Mouse (Mus musculus): ENCODE measurements around the gene Ryr1.

The Ryr1 gene

GRCm38 (mm10) chr7:29124970-29125369, at the start of gene Ryr1:
Gene Ryr1 (minus strand): TSS chr7:29125179.
- DNase-seq (ENCODE audit: low spot score) = peak; percentile 62

- no peak for DNase-seq (ENCODE audit: low spot score)
Observed at GRCm38 (mm10) chr7:29172390-29173016, 47.5 kb upstream of the Ryr1 start.

GRCm38 (mm10) chr7:29171562-29172097, 46.7 kb upstream of the Ryr1 start:
- DNase-seq (ENCODE audit: low spot score) = no peak

- DNase-seq (ENCODE audit: low spot score) = peak; percentile 26
Observed at GRCm38 (mm10) chr7:29170755-29171561, 46.0 kb upstream of the Ryr1 start.

GRCm38 (mm10) chr7:29170066-29170754, 45.2 kb upstream of the Ryr1 start, which contains the start of the genes Ggn and Spred3:
Gene Ggn (plus strand): TSS chr7:29170210.
Gene Spred3 (minus strand): TSS chr7:29170411.
- peak; percentile 77 for DNase-seq (ENCODE audit: low spot score)

GRCm38 (mm10) chr7:29169231-29170065, 44.5 kb upstream of the Ryr1 start:
- peak; percentile 19 for DNase-seq (ENCODE audit: low spot score)

GRCm38 (mm10) chr7:29168791-29169230, 43.8 kb upstream of the Ryr1 start:
- no peak for DNase-seq (ENCODE audit: low spot score)

GRCm38 (mm10) chr7:29168121-29168695, 43.2 kb upstream of the Ryr1 start:
- no peak for DNase-seq (ENCODE audit: low spot score)

GRCm38 (mm10) chr7:29167656-29168055, 42.7 kb upstream of the Ryr1 start:
- DNase-seq (ENCODE audit: low spot score) = no peak

GRCm38 (mm10) chr7:29162750-29163525, 38.0 kb upstream of the Ryr1 start:
- peak; percentile 23 for DNase-seq (ENCODE audit: low spot score)

GRCm38 (mm10) chr7:29162294-29162693, 37.3 kb upstream of the Ryr1 start:
- no peak for DNase-seq (ENCODE audit: low spot score)

- DNase-seq (ENCODE audit: low spot score) = no peak
Observed at GRCm38 (mm10) chr7:29158264-29158663, 33.3 kb upstream of the Ryr1 start.

GRCm38 (mm10) chr7:29155838-29156782, 31.1 kb upstream of the Ryr1 start, which contains the start of gene Fam98c:
Gene Fam98c (minus strand): TSS chr7:29156234.
- peak; percentile 68 for DNase-seq (ENCODE audit: low spot score)

- DNase-seq (ENCODE audit: low spot score) = peak; percentile 83
Observed at GRCm38 (mm10) chr7:29155196-29155837, 30.3 kb upstream of the Ryr1 start.

- DNase-seq (ENCODE audit: low spot score) = no peak
Observed at GRCm38 (mm10) chr7:29154018-29154720, 29.2 kb upstream of the Ryr1 start.

- no peak for DNase-seq (ENCODE audit: low spot score)
Observed at GRCm38 (mm10) chr7:29151486-29151885, 26.5 kb upstream of the Ryr1 start.

- DNase-seq (ENCODE audit: low spot score) = no peak
Observed at GRCm38 (mm10) chr7:29148771-29149170, 23.8 kb upstream of the Ryr1 start.

All from c-Kit-positive CD71-positive TER-119-positive erythroid progenitor cells, embryonic 14.5 days (primary cell).